Mouse (Mus musculus) lung, postnatal 0 days (tissue): ENCODE results near the gene Mosmo.

Source experiments
- CTCF ChIP-seq: IDR thresholded peaks from 2 replicates; pipeline ENCODE4 v1.5.1; 2016; ENCODE audit warnings: antibody characterized with exemption, mild to moderate bottlenecking
- EP300 ChIP-seq: IDR thresholded peaks from 2 replicates; pipeline ENCODE4 v1.6.1; 2016; ENCODE audit warnings: antibody characterized with exemption, mild to moderate bottlenecking, control low read depth

DNA sequence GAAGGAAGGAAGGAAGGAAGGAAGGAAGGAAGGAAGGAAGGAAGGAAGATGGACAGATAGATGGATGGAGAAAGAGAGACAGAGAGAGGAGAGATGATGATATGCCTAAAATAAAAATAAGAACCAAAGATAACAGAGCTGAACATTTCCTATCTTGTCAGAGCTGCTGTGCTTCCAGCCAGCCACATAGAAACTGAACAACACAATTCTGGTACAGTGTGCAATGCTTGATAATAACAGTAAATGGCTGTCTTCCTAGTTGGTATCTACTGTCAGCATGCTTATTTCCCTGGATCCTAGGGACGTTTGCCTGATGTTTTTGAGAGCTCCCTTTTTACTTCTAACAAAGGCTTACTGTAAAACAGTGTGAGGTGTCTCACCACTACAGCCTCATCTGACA, 94.0 kb downstream of the Mosmo start:
- TF ChIP-seq CTCF = no peak
- TF ChIP-seq EP300 = no peak
